Mouse (Mus musculus) lung, postnatal 36 days (tissue): Measurements from ENCODE around the gene Agt.

Experiments
- DNase-seq: peaks from one replicate; pipeline ENCODE4 v3.0.0; 2022; ENCODE audit warnings: mixed read lengths

Gene Agt

GRCm38 (mm10) chr8:124551011-124551661, 18.4 kb downstream of the Agt start:
- no peak for DNase-seq

DNA sequence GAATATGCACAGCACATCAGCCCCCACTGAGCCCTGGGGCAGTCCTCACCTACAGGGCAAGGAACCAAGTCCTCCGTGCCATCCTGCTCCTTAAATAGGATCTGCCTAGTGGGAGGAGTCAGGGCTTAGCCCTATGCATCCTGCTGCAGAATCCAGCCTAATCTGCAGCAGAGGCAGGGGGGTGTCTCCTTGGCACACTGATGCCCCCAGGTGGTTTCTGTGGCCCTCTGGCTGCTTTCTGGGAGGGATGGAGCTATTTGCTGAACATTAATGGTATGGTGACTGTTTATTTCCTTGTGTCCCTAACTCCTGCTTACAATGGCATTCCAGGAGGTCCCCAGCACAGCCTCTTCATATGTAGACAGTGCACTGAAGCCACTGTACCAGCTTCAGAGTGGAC, 21.3 kb downstream of the Agt start:
- no peak for DNase-seq

DNA sequence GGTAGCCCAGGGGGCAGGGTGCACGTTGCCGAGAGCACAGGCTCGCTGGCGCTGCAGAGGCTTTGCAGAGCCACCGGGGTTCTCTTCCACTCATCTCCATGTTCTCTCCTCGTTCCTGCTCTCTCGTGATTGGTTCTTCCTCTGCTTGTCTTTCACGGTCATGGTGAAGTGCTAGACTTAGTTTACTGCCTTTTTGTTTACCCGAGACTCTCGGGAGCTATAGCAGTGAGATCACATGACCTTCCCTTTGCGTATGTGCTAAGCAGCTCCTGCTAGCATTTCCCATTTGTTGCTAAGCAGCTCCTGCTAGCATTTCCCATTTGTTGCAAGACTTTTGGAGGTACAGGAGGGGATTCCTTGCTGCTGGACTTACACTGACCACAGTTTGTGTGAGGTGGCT, 22.2 kb downstream of the Agt start:
- no peak for DNase-seq

- no peak for DNase-seq
These were observed 22.7 kb downstream of the Agt start for GRCm38 (mm10) chr8:124546815-124547214.

DNA sequence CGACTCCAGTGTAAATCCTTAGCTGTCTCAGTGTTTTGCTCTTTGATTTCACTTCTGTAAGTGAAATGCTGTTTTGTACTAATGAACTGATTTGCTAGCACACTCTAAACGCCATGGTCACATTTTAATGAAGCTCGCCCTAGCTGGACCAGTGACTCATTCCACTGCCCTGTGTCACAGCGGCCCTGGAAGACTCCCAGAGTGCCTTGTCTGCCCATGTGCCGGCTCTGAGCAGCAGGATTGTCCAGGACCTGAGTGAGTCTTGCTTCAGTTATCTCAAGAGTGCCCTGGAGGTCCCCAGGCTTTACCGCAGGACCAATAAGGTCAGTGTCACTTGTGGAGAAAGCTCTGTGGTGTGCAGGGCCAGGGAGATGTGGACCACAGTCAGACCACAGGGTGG, 23.1 kb downstream of the Agt start:
- DNase-seq: no peak

DNA sequence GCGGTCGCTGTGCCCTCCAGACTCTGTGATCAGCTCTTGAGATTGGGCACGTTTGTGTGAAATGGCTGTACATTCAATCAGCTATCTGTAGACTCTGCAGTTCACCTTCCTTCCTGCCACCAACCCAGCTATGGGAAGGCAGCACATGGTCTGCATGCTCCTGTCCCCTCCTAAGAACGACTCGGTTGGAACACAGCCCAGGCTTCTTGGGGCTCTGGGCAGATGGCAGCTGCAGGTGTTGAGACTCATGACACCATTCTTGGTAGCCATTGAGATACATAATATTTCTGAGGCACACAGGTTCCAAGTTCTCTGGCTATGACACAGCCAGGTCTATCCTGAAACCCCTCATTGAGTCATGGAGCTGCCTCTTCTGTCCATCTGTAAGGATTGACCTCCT, 26.2 kb downstream of the Agt start:
- no peak for DNase-seq

GRCm38 (mm10) chr8:124542001-124542400, 27.5 kb downstream of the Agt start:
- no peak for DNase-seq

DNA sequence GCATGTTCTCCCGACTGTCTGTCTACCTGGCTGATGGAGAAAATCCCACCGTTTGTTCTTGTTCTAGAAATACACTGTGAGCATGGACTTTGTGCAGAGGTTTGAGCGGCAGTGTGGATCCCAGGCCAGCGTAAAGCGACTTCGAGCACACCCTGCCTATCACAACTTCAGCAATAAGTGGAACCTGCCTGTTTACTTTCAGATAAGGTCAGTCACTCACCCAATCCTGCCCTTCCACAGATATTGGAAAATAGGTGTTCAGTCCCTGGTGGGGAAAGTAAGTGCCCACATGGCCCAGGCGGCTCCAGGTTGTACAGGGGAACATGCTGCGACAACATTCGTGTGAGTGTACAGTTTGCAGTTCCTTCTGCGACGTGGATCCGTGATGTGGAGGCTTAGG, 28.6 kb downstream of the Agt start:
- DNase-seq: no peak

DNA sequence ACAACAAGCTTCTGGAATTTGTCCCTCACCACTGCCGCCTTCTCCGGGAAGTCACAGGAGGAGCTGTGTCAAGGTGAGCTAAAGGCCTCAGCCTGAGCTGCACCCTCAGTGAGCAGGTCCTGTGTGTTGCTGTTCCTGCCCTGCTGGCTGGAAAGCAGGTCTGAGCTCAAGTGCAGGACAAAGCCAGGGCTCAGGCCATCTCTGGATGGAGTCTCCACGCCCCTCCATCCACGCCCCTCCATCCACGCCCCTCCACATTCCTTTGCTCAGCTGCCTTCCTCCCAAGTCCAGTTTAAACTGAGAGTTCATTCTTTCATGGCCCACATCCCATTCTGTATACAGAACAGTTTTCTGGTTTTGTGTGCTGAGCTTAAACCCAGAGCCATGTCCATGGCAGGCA, 34.1 kb downstream of the Agt start:
- DNase-seq: no peak

DNA sequence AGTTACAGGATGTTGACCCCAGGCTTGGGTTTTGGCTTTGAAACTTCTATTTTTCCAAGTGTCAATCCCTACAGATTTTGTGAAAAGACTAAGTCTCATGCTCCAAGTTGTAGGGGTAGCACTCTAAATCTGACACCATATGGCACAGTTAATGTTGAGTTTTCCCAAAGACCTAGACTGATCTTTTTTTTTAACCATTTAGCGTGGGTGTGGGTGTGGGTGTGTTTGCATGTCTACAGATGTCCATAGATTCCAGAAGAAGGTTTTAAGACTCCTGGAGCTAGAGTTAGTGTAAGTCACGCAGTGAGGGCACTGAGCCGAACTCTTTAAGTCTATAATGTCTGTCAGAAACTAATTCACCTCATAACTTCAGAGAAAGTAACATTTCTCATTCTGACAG, 36.9 kb downstream of the Agt start:
- no peak for DNase-seq

DNA sequence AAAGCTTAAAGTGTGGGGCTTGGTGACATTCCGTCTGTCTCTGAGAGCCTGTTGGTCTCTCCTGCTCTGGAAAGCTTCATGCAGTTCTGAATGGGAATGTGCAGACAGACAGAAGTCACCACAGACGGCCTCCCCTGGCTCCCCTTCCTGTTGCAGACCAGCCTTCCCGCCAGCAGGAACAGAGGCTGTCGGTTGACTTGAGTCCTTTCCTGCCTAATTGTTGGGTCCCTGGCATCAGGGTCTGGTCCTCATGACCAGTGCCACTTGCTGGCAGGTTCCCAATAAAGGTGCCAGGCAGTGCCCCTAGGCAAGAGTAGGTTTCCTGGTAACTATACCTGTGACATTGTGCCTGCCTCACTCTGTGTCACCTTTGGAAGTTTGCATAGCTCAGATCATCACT, 38.5 kb downstream of the Agt start:
- no peak for DNase-seq

GRCm38 (mm10) chr8:124530556-124530955, 39.0 kb downstream of the Agt start:
- no peak for DNase-seq

- no peak for DNase-seq
These were observed 39.4 kb downstream of the Agt start for GRCm38 (mm10) chr8:124530076-124530475.

- DNase-seq: peak; percentile 62
These were observed 43.2 kb downstream of the Agt start for GRCm38 (mm10) chr8:124526261-124526660.

GRCm38 (mm10) chr8:124521946-124522345, 47.6 kb downstream of the Agt start:
- no peak for DNase-seq

DNA sequence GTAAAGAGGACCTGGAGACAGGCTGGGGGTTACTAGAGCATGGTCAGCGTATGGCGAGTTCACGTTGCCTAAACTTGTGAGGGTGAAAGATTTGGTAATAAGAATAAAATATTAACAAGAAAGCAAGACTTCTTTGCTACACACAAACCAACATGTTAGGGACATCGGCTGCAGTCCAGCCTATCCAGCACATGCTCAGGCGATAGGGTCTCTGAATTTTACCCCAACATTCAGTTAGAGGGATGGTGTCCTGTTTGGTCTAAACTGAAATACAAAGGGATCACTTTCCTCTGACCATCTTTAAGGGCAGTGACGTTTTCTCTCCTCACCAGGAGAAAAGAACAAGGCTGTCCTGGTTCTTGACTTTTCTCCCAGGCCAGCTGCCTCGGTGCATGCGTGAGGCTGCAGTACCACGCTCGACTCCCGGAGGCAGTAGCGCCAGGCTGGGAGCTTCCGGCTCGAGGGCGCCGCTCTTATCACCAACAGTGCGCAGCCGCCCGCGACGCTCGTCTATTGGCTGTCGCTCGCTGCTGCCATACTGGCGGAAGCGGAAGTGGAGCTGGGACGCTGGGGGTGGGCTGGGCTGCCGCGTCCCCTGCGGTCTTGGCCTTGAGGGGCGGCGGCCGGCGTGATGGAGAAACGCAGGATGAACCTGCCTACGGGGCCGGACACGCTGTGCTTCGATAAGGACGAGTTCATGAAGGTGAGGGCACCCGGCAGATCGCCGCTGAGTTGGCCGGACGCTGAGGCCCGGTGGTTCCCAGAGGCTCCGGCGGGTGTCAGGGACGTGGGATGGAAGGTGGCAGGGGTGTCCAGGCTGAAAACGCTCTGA, 49.0 kb downstream of the Agt start, which contains the start of gene Cog2:
Gene Cog2 (plus strand): TSS at position 519 of the 832 bp plus-strand sequence.
- peak; percentile 94 for DNase-seq

- no peak for DNase-seq
These were observed 52.4 kb downstream of the Agt start for GRCm38 (mm10) chr8:124517142-124517541.

- no peak for DNase-seq
These were observed 53.0 kb downstream of the Agt start for GRCm38 (mm10) chr8:124516525-124516924.

DNA sequence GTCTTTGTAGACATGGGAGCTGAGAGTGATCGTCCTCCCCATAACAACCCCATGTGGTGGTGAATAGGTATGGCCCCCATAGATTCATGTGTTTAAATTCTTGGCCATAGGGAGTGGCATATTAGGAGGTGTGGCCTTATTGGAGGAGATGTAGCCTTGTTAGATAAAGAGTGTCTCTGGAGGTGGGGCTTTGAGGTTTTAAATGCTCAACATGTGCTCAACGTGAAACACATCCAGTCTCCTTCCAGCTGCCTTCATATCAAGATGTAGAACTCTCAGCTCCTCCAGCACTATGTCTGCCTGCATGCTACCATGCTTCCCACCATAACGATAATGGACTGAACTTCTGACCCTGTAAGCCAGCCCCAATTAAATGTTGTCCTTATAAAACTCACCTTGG, 53.5 kb downstream of the Agt start:
- DNase-seq: no peak

GRCm38 (mm10) chr8:124509156-124509555, 60.4 kb downstream of the Agt start:
- no peak for DNase-seq

DNA sequence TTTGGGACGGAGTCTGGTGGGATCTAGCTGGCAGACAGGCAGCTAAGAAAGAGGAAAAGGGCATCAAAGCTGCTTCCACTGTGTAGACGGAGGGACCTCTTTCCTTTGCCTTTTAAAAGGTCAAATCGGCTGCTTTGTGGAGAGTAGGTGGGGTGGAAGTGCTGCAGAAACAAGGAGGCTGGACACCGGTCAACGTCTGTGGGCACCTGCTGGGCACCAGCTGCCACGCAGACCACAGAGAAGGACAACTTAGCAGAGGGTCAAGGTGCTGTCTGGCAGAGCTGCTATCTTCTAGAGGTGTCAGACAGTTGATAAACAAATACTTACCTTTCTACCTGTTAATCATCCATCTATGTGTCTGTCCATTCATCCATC, 61.2 kb downstream of the Agt start:
- no peak for DNase-seq

DNA sequence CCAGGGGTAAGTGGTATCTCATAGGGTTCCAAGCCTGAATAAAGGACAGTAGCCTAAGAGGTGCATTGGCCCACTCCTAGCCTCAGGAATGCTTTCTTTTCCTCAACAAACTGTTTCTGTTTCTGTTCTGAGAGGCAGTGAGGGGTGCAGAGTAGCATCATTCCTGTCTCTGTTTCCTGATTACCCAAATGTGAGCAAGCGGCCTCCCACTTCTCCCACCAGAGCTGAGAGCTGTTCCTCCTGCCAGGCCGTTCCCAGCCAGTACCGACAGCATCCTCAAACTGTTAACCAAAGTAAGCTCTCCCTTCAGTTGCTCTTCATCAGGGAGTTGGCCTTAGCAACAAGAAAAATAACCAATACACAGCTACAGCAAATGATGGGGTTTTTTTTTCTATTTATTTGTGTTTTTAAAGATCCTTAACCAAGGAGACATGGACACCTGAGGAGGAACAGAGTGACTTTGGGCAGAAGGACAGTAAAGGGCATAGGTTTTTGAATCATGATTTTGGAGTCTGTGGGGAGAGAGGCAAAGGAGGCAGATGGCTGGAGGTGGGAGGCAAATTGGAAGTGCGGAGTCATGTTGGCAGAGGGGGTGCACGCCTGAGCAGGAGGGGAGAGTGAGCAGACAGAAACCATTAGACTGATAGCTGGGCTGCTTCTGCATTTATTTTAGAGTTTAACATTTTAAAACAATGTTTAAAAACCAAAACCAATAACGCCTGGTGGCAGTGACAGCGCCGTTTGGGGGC, 61.8 kb downstream of the Agt start:
- DNase-seq: no peak
